Mouse (Mus musculus) megakaryocyte, embryonic 14.5 days (primary cell): ENCODE measurements around the gene Chtf18.

Experiments
- FLI1 ChIP-seq: IDR thresholded peaks from 2 replicates; pipeline ENCODE4 v1.6.1; 2012; ENCODE audit warnings: low read length, inconsistent platforms, mixed read lengths
- GATA1 ChIP-seq: IDR thresholded peaks from 3 replicates; pipeline ENCODE4 v1.6.1; 2012; ENCODE audit warnings: mixed read lengths, low read length, inconsistent platforms, borderline replicate concordance

DNA sequence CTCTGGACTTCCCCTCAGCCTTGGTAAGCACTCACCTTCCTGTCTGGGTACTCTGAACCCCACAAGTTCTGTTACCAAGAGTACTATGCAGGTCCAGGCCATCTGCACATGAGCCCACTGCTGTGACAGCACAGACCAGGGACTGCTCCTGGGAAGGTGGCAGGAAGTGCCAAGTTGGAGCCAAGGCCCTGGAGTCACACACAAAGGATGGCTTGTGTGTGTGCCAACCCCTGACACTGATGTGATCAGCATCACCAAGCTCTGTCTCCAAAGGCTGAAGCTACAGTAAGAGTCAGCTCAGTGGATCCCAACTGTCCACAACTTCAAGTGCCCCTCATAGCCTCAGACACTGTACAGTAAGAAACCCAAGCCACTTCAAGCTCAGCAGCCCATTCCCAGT lies 54.2 kb downstream of the Chtf18 start:
- TF ChIP-seq GATA1: no peak
- no peak for TF ChIP-seq FLI1
